Mouse (Mus musculus) spleen, adult 2 months (tissue): ENCODE results near the gene Tex45. TPM values are rescaled to one million over a fixed set of nuclear protein-coding genes. Genes with fewer than 3 reads are reported as not detected.

Experiments used
- DNase-seq, 2 experiments: peaks; one replicate each; pipeline versions ENCODE4 v3.0.0 to v3.0.0-alpha.2; 2012 to 2021; ENCODE audit warnings: low spot score in 2 of 2, low read depth in 1 of 2
- H3K27ac ChIP-seq: fragments of 200-500 bp; 2 replicates; pipeline ENCODE4 v1.5.1; 2012; ENCODE audit warnings: low read length, inconsistent platforms; ENCODE audit not compliant: insufficient read depth
- H3K27me3 ChIP-seq: fragments of 200-500 bp; 2 replicates; pipeline ENCODE4 v1.6.1; 2012; ENCODE audit warnings: mild to moderate bottlenecking, moderate library complexity, low read length, inconsistent platforms; ENCODE audit not compliant: control insufficient read depth, insufficient read depth
- H3K36me3 ChIP-seq: fragments of 200-500 bp; 2 replicates; pipeline ENCODE4 v1.6.1; 2012; ENCODE audit warnings: mild to moderate bottlenecking, low read length, inconsistent platforms; ENCODE audit not compliant: control insufficient read depth, insufficient read depth
- H3K4me1 ChIP-seq: fragments of 200-500 bp; 2 replicates; pipeline ENCODE4 v1.6.1; 2011; ENCODE audit warnings: inconsistent platforms; ENCODE audit not compliant: control insufficient read depth, insufficient read depth, insufficient read length
- H3K4me3 ChIP-seq: fragments of 200-500 bp; 2 replicates; pipeline ENCODE4 v1.5.1; 2011; ENCODE audit warnings: mild to moderate bottlenecking, inconsistent platforms; ENCODE audit not compliant: insufficient read depth, insufficient read length; ENCODE audit errors: extremely low read depth
- CTCF ChIP-seq: fragments of 200-500 bp; IDR thresholded peaks from 2 replicates; pipeline ENCODE4 v1.5.1; 2011; ENCODE audit warnings: mild to moderate bottlenecking, inconsistent platforms; ENCODE audit not compliant: insufficient read depth, insufficient read length, insufficient replicate concordance; ENCODE audit errors: extremely low read depth
- POLR2A ChIP-seq: fragments of 200-500 bp; IDR thresholded peaks from 2 replicates; pipeline ENCODE4 v1.6.1; 2011; ENCODE audit warnings: low read depth, low read length, inconsistent platforms
- WGBS: fragments of 180-500 bp; shearing (Covaris S2); methylation state at CpG from one replicate; pipeline ENCODE4 v1.1.7; 2018; 5-methylcytosine and 5-hydroxymethylcytosine counted together
- polyA plus RNA-seq: library from polyadenylated mRNA; depleted of rRNA; stranded (reverse); fragments of >200 nt; gene quantifications from 2 replicates; pipeline ENCODE4 v1.2.3, GENCODE M21; 2012

The Tex45 gene
- polyA plus RNA-seq, 1 experiment, result 0.05 TPM

GRCm38 (mm10) chr8:3482240-3482740 is 11.6 kb downstream of the Tex45 start:
- TF ChIP-seq CTCF (no peak), POLR2A (no peak)

GRCm38 (mm10) chr8:3483546-3483945 is 12.9 kb downstream of the Tex45 start:
- TF ChIP-seq POLR2A (no peak), CTCF (no peak)
- Histone ChIP-seq H3K36me3 (no peaks in the 10 kb centered on the region), H3K27ac (no peak overlapping the region), H3K27me3 (no peaks in the 10 kb centered on the region), H3K4me3 (no peak overlapping the region), H3K4me1 (no peaks in the 10 kb centered on the region)
- WGBS, result 32% methylated on average over 7 of the region's 7 CpGs
- DNase-seq, result no peak

More at GRCm38 (mm10) chr8:3482240-3482740, 11.6 kb downstream of the Tex45 start:
- H3K27me3 ChIP-seq, result no peaks in the 10 kb centered on the region
- no peak overlapping the region for H3K4me3 ChIP-seq
- H3K27ac ChIP-seq, result no peak overlapping the region
- WGBS, result 91% methylated on average over 22 of the region's 22 CpGs
- no peak for DNase-seq
- no peaks in the 10 kb centered on the region for H3K36me3 ChIP-seq
- no peaks in the 10 kb centered on the region for H3K4me1 ChIP-seq

- Histone ChIP-seq H3K4me1 (no peaks in the 10 kb centered on the region), H3K36me3 (no peaks in the 10 kb centered on the region), H3K4me3 (no peak overlapping the region), H3K27ac (no peak overlapping the region), H3K27me3 (no peaks in the 10 kb centered on the region)
- 38% methylated on average over 5 of the region's 5 CpGs for WGBS
- DNase-seq, result no peak
- TF ChIP-seq CTCF, result no peak
- TF ChIP-seq POLR2A, result no peak
Observed at GRCm38 (mm10) chr8:3485192-3485591, 14.5 kb downstream of the Tex45 start.

- 0 out of 2 replicates have a peak, but pooled peaks cover 3% of the 10 kb centered on the region for H3K4me1 ChIP-seq
- peak in 1 of 2 experiments; percentile 61 for DNase-seq
- H3K27ac ChIP-seq, result peak within 1 kb of the TSS; percentile 45
- H3K4me3 ChIP-seq, result peak within 1 kb of the TSS; percentile 95
- no peaks in the 10 kb centered on the region for H3K27me3 ChIP-seq
- no peaks in the 10 kb centered on the region; the same call in 1 of the 2 replicates for H3K36me3 ChIP-seq
- WGBS, result 2% methylated on average over 62 of the region's 64 CpGs
- TF ChIP-seq POLR2A (no peak), CTCF (no peak)
Observed at GRCm38 (mm10) chr8:3492901-3493844, 22.5 kb downstream of the Tex45 start, which contains the start of gene Zfp358. Gene Zfp358 (plus strand): TSS chr8:3493138.

GRCm38 (mm10) chr8:3493845-3494208 is 23.2 kb downstream of the Tex45 start:
- no peak for TF ChIP-seq CTCF
- no peak for TF ChIP-seq POLR2A
- DNase-seq, result no peak
- Histone ChIP-seq H3K36me3 (no peaks in the 10 kb centered on the region; the same call in 1 of the 2 replicates), H3K27ac (no peak overlapping the region), H3K4me1 (0 out of 2 replicates have a peak, but pooled peaks cover 3% of the 10 kb centered on the region), H3K4me3 (no peak overlapping the region), H3K27me3 (no peaks in the 10 kb centered on the region)
- WGBS, result 25% methylated on average over 6 of the region's 6 CpGs

- Histone ChIP-seq H3K4me3 (no peak overlapping the region), H3K27ac (no peak overlapping the region), H3K4me1 (0 out of 2 replicates have a peak, but pooled peaks cover 3% of the 10 kb centered on the region), H3K27me3 (no peaks in the 10 kb centered on the region), H3K36me3 (no peaks in the 10 kb centered on the region; the same call in 1 of the 2 replicates)
- WGBS, result 94% methylated on average over 44 of the region's 44 CpGs
- no peak for DNase-seq
- TF ChIP-seq CTCF, result no peak
- TF ChIP-seq POLR2A, result no peak
Observed at GRCm38 (mm10) chr8:3495578-3496427, 25.1 kb downstream of the Tex45 start.
